Mouse (Mus musculus): ENCODE data around the gene Olfr214. TPM values are rescaled to one million over a fixed set of nuclear protein-coding genes. Genes with fewer than 3 reads are reported as not detected.
"Not testable (repeated sequence)": the region's sequence is repeated elsewhere in the genome, so short reads cannot be mapped to it uniquely, and the experiment has no call there.

The Olfr214 gene
- polyA plus RNA-seq, 1 experiment from 2014 or later = not detected

- not testable (repeated sequence) for H3K4me1 ChIP-seq (ENCODE audit: control insufficient read depth, insufficient read depth, low read length); H3K27ac ChIP-seq (ENCODE audit: low read depth, low read length); H3K36me3 ChIP-seq (ENCODE audit: control insufficient read depth, insufficient read depth, low read length); ATAC-seq (replicated peaks; ENCODE audit: insufficient number of reproducible peaks, low FRiP score, low TSS enrichment); H3K27me3 ChIP-seq (ENCODE audit: control insufficient read depth, insufficient read depth, low read length); H3K4me3 ChIP-seq (ENCODE audit: low read depth, low read length); H3K4me2 ChIP-seq; H3K9ac ChIP-seq (ENCODE audit: low read depth, low read length); H3K9me3 ChIP-seq (replicated peaks; ENCODE audit: control insufficient read depth, low read length)
Measured at GRCm38 (mm10) chr6:116600969-116601368, 46.9 kb downstream of the Olfr214 start.

GRCm38 (mm10) chr6:116607230-116607629 lies 53.2 kb downstream of the Olfr214 start:
- Histone ChIP-seq H3K9ac (ENCODE audit: low read depth, low read length) (no peak overlapping the region), H3K36me3 (ENCODE audit: control insufficient read depth, insufficient read depth, low read length) (no peaks in the 10 kb centered on the region), H3K4me1 (ENCODE audit: control insufficient read depth, insufficient read depth, low read length) (no peaks in the 10 kb centered on the region), H3K4me3 (ENCODE audit: low read depth, low read length) (no peak overlapping the region), H3K9me3 (replicated peaks; ENCODE audit: control insufficient read depth, low read length) (no peaks in the 10 kb centered on the region), H3K27me3 (ENCODE audit: control insufficient read depth, insufficient read depth, low read length) (no peaks in the 10 kb centered on the region), H3K4me2 (no peak overlapping the region), H3K27ac (ENCODE audit: low read depth, low read length) (no peak overlapping the region)
- ATAC-seq (replicated peaks; ENCODE audit: insufficient number of reproducible peaks, low FRiP score, low TSS enrichment) = no peak
- WGBS (ENCODE audit: insufficient replicate concordance) = 31% methylated on average over 4 of the region's 4 CpGs

Other genes starting within 250 kb of the Olfr214 start
- gene March8, start 216.2 kb upstream of the Olfr214 start, polyA plus RNA-seq (2014; fragmentation: Nextera tagmentation; extraction: Ambion mirVana) = 25.2 and 31.9 TPM in 2 replicates
- 2.7 and 4.3 TPM in 2 replicates for gene Alox5, start 93.1 kb upstream of the Olfr214 start, polyA plus RNA-seq (2014; fragmentation: Nextera tagmentation; extraction: Ambion mirVana)
- gene Olfr211, start 65.1 kb upstream of the Olfr214 start, polyA plus RNA-seq (2014; fragmentation: Nextera tagmentation; extraction: Ambion mirVana) = not detected in 2 replicates
- 0.17 TPM in 1 of 2 replicates, not detected in the other for gene Olfr212, start 47.7 kb upstream of the Olfr214 start, polyA plus RNA-seq (2014; fragmentation: Nextera tagmentation; extraction: Ambion mirVana)
- not detected in 2 replicates for gene Olfr213, start 15.8 kb upstream of the Olfr214 start, polyA plus RNA-seq (2014; fragmentation: Nextera tagmentation; extraction: Ambion mirVana)
- gene Gm5580, start 3.1 kb upstream of the Olfr214 start, polyA plus RNA-seq (2014; fragmentation: Nextera tagmentation; extraction: Ambion mirVana) = 0.39 TPM in 2 replicates
- not detected in 2 replicates for gene Olfr215, start 30.0 kb downstream of the Olfr214 start, polyA plus RNA-seq (2014; fragmentation: Nextera tagmentation; extraction: Ambion mirVana)
- gene Zfp422, start 74.8 kb downstream of the Olfr214 start, polyA plus RNA-seq (2014; fragmentation: Nextera tagmentation; extraction: Ambion mirVana) = 104 and 106 TPM in 2 replicates
- gene Depp1, start 96.4 kb downstream of the Olfr214 start, polyA plus RNA-seq (2014; fragmentation: Nextera tagmentation; extraction: Ambion mirVana) = 4.1 and 5.9 TPM in 2 replicates
- 5.7 and 6.9 TPM in 2 replicates for gene Rassf4, start 119.7 kb downstream of the Olfr214 start, polyA plus RNA-seq (2014; fragmentation: Nextera tagmentation; extraction: Ambion mirVana)
- 0.06 TPM in 2 replicates for gene Tmem72, start 162.7 kb downstream of the Olfr214 start, polyA plus RNA-seq (2014; fragmentation: Nextera tagmentation; extraction: Ambion mirVana)